Mouse (Mus musculus): ENCODE measurements at regions not wholly inside any gene's neighbourhood (a gene's known extent, or its start where the extent isn't known, plus 50 kb on each side); places are given as distances from the start of the nearest gene placed in this dataset.
A peak's percentile ranks its signal among the peaks of the same experiment; 100 is the strongest.

DNA sequence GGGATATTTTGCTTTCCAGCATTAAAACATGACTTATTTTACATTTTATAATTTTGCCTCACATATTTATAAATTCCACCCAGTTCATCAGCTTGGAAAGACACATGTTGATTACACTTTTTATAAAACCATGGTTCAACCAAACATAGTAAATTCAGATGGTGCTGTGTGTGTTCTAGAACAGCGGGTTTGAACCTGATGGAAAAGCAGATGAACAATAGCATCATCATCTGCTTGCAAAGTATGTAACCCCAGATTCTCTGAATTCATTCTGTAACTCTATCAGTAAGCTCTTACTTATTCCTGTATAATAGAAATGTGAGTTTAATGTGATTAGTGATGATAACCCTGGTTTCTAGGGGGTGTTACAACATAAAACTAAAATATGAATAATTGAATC is 517.4 kb downstream of the Ptprc start:
- intact Hi-C loops (cut with DNase I): loop anchor here (5.0 kb wide), 1 partner anchor 244 kb away; no protein-coding TSS in a partner anchor
- no peak for DNase-seq (ENCODE audit: low spot score in 2 of 2)

DNA sequence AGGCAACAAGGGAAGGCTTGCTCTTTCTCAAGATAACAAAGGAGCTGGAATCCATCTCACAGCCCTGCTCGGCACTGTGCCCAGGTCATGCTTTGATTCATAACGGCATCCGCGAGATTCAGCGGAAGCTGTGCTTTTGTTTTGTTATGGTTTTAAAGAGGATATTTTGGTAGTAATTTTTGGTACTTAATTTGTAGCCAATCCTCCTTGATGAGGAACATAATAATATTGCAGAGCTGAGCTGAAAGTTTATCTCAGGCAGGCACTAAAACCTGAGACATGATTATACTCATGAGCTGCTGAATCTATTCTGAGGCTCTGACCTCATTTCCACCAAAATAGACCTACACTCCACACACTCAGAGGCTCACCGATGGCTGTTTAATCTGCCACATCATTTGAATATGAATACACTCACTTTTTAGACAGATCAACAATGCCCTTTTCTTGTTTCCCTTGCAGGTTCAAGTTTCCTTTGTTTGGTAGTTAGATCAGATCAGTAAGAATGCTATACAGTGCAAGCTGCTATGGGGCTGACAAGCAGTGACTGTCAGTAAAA is 518.5 kb downstream of the Ptprc start:
- peak in 1 of 2 experiments; percentile 53 for DNase-seq (ENCODE audit: low spot score in 2 of 2)
- intact Hi-C loops (cut with DNase I): loop anchor here (5.0 kb wide), 1 partner anchor 245 kb away; no protein-coding TSS in a partner anchor

- intact Hi-C loops (cut with DNase I): no loop called here
- no peak for DNase-seq (ENCODE audit: low spot score in 2 of 2)
Measured at GRCm38 (mm10) chr1:137654171-137654570, 521.3 kb downstream of the Ptprc start.

DNA sequence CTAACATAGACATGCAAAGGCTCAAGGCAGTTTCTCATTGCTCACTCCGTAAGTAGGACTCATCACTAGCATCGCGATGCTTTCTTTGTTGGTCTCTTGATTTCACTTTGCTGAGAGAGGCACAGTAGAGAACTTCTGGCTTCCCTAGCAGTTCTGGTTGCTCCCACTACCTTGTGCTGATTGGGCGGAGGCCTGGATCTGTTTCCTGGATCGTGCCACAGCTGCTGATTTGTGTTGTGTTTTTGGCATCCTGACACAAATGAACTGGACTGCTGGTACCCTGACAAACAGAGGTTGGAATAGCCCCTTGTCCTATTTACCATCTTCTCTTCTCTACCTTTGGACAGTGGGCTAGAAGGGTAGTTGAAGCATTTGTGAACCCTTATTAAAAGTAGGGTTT is 522.0 kb downstream of the Ptprc start:
- no peak for DNase-seq (ENCODE audit: low spot score in 2 of 2)
- intact Hi-C loops (cut with DNase I): no loop called here

DNA sequence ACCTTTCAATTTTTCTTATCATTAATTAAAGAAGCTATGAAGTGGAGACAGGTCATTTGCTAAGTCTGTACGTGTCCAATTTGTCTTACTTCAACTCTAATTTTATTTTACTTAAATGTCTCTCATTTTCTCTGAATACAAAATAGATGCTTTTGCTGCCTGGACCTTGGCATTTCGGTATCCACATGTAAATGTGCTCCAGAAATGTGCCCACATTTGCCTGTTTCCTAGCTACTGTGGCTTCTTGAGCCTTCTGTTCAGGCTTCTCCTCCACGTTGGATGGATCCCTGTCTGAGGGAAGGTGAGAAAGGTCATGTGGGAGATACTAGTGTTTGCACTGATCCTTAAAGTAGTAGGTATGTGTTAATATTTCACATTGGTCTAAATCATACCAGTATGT is 524.9 kb downstream of the Ptprc start:
- intact Hi-C loops (cut with DNase I): no loop called here
- no peak for DNase-seq (ENCODE audit: low spot score in 2 of 2)

- intact Hi-C loops (cut with DNase I): no loop called here
- no peak for DNase-seq (ENCODE audit: low spot score in 2 of 2)
Measured at GRCm38 (mm10) chr1:137650082-137650481, 525.4 kb downstream of the Ptprc start.

DNA sequence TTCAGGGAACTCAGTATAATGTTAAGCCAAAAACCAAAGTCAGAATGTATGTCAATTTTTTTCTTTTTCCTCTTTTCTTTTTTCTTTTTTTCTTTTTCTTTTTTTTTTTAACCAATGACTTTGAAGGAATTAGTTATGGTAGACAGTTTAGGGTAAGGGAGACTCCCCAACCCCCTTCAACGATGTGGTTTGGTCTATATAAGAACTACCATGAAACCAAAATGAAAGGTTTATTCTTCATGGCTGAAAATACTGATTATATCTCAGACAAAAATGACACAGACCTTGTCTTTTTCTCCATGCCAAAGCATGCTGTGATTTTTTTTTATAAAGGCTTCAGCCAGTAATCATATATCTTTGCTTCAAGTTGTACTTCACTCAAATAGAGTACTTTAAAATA is 526.7 kb downstream of the Ptprc start:
- no peak for DNase-seq (ENCODE audit: low spot score in 2 of 2)
- intact Hi-C loops (cut with DNase I): no loop called here

GRCm38 (mm10) chr1:137644601-137645040 is 530.9 kb downstream of the Ptprc start:
- intact Hi-C loops (cut with DNase I): no loop called here
- no peak for DNase-seq (ENCODE audit: low spot score in 2 of 2)

DNA sequence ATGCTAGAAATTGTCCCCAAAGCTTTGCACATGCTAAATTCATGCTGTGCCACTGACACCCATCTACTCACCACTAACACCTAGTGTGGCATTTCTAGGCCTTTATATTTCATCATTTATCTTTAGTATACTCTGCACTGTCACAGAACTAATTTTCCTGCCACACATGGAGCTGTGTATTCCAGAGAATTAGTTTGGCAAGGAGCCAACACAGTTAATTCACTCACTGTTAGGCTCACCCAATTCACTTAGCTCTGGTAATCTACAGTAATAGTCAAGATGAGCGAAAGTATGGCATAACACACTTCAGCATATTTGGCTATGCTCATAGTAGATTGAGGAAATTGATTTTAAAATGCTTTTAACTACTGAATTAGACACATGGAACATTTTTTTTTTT is 532.0 kb downstream of the Ptprc start:
- no peak for DNase-seq (ENCODE audit: low spot score in 2 of 2)
- intact Hi-C loops (cut with DNase I): no loop called here

GRCm38 (mm10) chr1:137640848-137641247 is 534.7 kb downstream of the Ptprc start:
- DNase-seq (ENCODE audit: low spot score in 2 of 2): no peak
- intact Hi-C loops (cut with DNase I): no loop called here

- intact Hi-C loops (cut with DNase I): no loop called here
Measured at GRCm38 (mm10) chr1:137636947-137637346, 538.6 kb downstream of the Ptprc start.

DNA sequence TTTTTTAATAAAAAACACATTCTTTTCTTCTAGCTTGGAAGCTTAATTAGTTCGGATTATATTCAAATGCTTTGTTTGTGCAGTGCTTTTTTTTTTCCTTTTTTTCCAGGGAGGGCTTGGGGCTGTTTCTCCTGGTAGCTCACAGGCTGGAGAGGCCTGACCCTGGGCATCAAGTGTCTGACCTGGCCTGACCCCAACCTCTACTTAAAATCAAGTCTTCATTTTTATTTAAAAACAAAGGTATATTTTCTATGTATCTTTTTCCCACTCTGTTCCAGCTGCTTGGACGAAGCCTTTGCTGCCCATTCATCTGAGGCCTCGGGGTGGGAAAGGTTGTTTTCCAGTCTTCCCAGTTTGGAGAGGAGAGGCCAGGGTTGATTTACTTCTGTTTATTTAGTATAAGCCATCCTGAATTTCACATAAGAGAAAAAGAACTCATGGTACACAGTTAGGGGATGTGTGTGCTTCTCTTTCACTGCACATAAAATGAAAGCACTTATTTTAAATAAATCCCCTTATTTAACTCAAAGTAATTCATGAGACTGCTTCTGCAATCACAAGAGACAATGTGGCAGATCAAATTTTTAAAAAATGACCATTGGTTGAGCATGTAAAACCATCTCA is 539.1 kb downstream of the Ptprc start:
- no peak for DNase-seq (ENCODE audit: low spot score in 2 of 2)
- intact Hi-C loops (cut with DNase I): no loop called here

More at GRCm38 (mm10) chr1:137636947-137637346, 538.6 kb downstream of the Ptprc start:
- no peak for DNase-seq (ENCODE audit: low spot score in 2 of 2)

- no peak for DNase-seq (ENCODE audit: low spot score in 2 of 2)
- intact Hi-C loops (cut with DNase I): no loop called here
Measured at GRCm38 (mm10) chr1:137635781-137636180, 539.7 kb downstream of the Ptprc start.

GRCm38 (mm10) chr1:137631546-137631945 is 544.0 kb downstream of the Ptprc start:
- DNase-seq (ENCODE audit: low spot score in 2 of 2): no peak
- intact Hi-C loops (cut with DNase I): no loop called here

GRCm38 (mm10) chr1:137620672-137621071 is 554.8 kb downstream of the Ptprc start:
- intact Hi-C loops (cut with DNase I): no loop called here
- no peak for DNase-seq (ENCODE audit: low spot score in 2 of 2)

GRCm38 (mm10) chr1:137618231-137618630 is 557.3 kb downstream of the Ptprc start:
- DNase-seq (ENCODE audit: low spot score in 2 of 2): peak in 1 of 2 experiments; percentile 22
- intact Hi-C loops (cut with DNase I): no loop called here

DNA sequence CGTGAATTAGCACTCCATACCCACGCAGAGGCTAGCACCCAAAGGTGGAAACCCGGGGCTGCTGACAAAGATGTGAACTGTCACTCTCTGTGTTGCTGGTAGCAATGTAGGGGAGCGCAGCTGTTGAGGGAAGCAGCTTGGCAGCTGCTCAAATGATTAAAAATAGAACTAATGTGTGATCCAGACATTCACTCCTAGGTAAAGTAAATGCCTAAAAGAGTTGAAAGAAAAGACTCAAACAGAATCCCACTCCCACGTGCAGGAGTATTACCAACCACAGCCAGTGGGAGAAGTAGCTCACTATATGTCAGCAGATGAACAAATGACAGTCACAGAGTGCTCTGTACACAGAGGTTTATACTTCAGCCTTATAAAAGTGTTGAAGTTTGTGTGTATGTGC is 558.0 kb downstream of the Ptprc start:
- intact Hi-C loops (cut with DNase I): no loop called here
- DNase-seq (ENCODE audit: low spot score in 2 of 2): peak; percentile 45 to 86

DNA sequence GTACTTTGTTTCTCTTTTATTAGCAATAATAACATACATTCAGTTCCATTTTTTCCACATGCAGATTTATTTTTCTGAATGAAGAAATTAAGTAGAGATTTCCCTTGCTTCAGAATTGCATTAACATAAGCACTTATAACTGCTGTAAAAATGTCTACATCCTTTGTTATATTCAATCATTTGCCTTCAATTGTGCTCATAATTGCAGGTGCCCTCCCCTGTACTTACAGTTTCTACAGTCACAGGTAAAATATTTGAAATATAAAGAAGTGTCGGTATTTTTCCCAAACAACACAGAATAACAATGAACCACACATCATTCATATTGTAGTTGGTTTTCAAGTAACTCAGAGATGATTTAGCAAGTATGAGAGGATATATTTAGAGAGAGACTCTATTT is 568.8 kb downstream of the Ptprc start:
- intact Hi-C loops (cut with DNase I): no loop called here
- DNase-seq (ENCODE audit: low spot score in 2 of 2): no peak

DNA sequence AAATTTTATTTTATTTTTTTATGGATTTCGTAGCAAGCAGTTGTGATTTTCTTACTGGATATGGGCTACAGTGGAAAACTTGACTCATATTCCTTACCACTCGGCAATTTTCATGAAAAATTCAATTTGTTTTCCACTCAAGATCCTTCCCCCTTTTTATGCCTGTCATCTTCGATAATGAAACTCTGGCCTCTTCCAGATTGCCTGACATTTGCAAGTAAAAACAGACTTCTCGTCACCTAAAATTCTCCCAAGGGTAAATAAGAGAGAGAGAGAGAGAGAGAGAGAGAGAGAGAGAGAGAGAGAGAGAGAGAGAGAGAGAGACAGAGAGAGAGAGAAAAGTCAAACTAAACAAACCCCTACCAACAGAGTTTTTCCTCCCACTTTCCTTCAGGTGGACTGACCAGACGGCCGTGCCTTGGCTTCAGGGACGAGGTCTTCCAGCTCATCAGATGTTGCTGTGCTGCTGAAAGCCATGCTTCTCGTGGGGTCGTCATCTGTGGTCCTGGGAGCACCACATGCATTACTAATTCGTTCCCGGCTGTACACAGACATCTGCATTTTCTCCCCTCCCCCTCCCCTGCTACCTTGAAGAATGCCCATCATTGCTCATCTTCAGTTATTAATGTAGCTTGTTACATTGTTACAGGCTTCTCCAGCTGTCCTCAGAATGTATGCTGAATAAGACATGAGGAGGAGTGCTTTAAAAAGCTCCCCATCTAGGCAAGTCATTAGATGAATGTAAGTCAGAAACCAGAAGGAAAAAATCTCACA is 569.4 kb downstream of the Ptprc start:
- no peak for DNase-seq (ENCODE audit: low spot score in 2 of 2)

GRCm38 (mm10) chr1:137593732-137594131 is 581.8 kb downstream of the Ptprc start:
- DNase-seq (ENCODE audit: low spot score in 2 of 2): no peak
- intact Hi-C loops (cut with DNase I): no loop called here

More for the DNA sequence above, 569.4 kb downstream of the Ptprc start:
- intact Hi-C loops (cut with DNase I): no loop called here

DNA sequence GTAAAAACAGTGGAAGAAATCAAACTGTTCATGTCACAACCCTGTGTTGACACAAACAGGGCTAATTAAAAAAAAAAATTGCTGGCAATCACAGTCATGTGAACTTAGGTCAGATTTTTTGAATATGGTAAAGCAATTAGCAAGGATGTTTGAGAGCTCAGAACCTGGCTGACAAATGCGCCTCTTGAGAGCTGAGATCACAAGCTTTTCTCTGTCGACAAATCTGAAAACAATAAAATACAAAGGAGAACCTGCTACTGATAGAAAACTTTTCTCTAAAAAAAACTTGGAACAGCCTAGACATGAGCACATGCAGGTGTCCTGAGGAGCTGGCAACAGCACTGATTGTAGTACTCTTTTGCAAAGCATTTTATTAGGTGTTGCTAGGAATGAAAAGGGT is 583.6 kb downstream of the Ptprc start:
- DNase-seq (ENCODE audit: low spot score in 2 of 2): no peak
- intact Hi-C loops (cut with DNase I): no loop called here
